Mouse (Mus musculus): ENCODE data around the gene Fam240b. TPM values are rescaled to one million over a fixed set of nuclear protein-coding genes. Genes with fewer than 3 reads are reported as not detected.

Fam240b gene
- polyA plus RNA-seq, 1 experiment from 2014 or later, result not detected

- no peak for ATAC-seq (replicated peaks; ENCODE audit: low FRiP score)
- Histone ChIP-seq H3K27ac (ENCODE audit: low read depth, low read length) (no peak overlapping the region), H3K9me3 (ENCODE audit: control insufficient read depth, low read length) (no peaks in the 10 kb centered on the region), H3K4me3 (ENCODE audit: low read depth, low read length) (no peak overlapping the region), H3K4me2 (ENCODE audit: low read depth, low read length, severe bottlenecking) (no peak overlapping the region), H3K36me3 (ENCODE audit: control insufficient read depth, insufficient read depth, low read length) (no peaks in the 10 kb centered on the region), H3K27me3 (ENCODE audit: control insufficient read depth, insufficient read depth, low read length) (no peaks in the 10 kb centered on the region), H3K4me1 (replicated peaks; ENCODE audit: control insufficient read depth, insufficient read depth, low read length) (no peaks in the 10 kb centered on the region), H3K9ac (ENCODE audit: low read length) (no peak overlapping the region)
- 87% methylated on average over 5 of the region's 5 CpGs for WGBS
- no peak for DNase-seq (ENCODE audit: low spot score)
Measured at GRCm38 (mm10) chr13:64448729-64449128, 48.9 kb downstream of the Fam240b start.

DNA sequence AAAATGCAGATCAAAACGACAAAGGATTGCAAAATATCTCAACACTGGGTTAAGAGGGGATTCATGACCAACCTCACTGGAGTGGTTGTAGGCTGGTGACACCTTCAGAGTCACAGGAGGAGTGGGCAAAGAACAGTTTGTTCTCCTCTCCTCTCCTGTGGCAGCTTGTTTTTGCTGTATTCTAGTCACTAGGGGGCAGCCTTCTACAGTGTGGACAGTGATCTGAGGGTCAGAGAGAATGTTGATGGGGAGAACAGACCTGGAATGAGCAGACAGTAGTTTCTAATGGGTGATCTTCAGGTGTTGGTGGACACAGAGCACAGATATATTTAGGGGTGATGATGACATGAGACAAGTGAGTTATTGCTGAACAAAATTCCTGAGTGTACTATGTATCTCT lies 49.6 kb downstream of the Fam240b start:
- no peaks in the 10 kb centered on the region for H3K9me3 ChIP-seq (ENCODE audit: control insufficient read depth, low read length)
- H3K36me3 ChIP-seq (ENCODE audit: control insufficient read depth, insufficient read depth, low read length), result no peaks in the 10 kb centered on the region
- H3K9ac ChIP-seq (ENCODE audit: low read length), result no peak overlapping the region
- H3K4me3 ChIP-seq (ENCODE audit: low read depth, low read length), result no peak overlapping the region
- 0% methylated on average over 1 of the region's 1 CpGs for WGBS
- no peaks in the 10 kb centered on the region for H3K4me1 ChIP-seq (replicated peaks; ENCODE audit: control insufficient read depth, insufficient read depth, low read length)
- H3K27ac ChIP-seq (ENCODE audit: low read depth, low read length), result no peak overlapping the region
- ATAC-seq (replicated peaks; ENCODE audit: low FRiP score), result 0 out of 2 replicates have a peak, but pooled peaks have one; percentile 51
- no peak overlapping the region for H3K4me2 ChIP-seq (ENCODE audit: low read depth, low read length, severe bottlenecking)
- H3K27me3 ChIP-seq (ENCODE audit: control insufficient read depth, insufficient read depth, low read length), result no peaks in the 10 kb centered on the region
- no peak for DNase-seq (ENCODE audit: low spot score)

- DNase-seq (ENCODE audit: low spot score), result no peak
- Histone ChIP-seq H3K27ac (ENCODE audit: low read depth, low read length) (no peak overlapping the region), H3K9ac (ENCODE audit: low read length) (no peak overlapping the region), H3K9me3 (ENCODE audit: control insufficient read depth, low read length) (no peaks in the 10 kb centered on the region), H3K4me2 (ENCODE audit: low read depth, low read length, severe bottlenecking) (no peak overlapping the region), H3K4me1 (replicated peaks; ENCODE audit: control insufficient read depth, insufficient read depth, low read length) (no peaks in the 10 kb centered on the region), H3K27me3 (ENCODE audit: control insufficient read depth, insufficient read depth, low read length) (no peaks in the 10 kb centered on the region), H3K36me3 (ENCODE audit: control insufficient read depth, insufficient read depth, low read length) (no peaks in the 10 kb centered on the region), H3K4me3 (ENCODE audit: low read depth, low read length) (no peak overlapping the region)
- ATAC-seq (replicated peaks; ENCODE audit: low FRiP score), result no peak
- 78% methylated on average over 9 of the region's 9 CpGs for WGBS
Measured at GRCm38 (mm10) chr13:64445254-64445920, 52.2 kb downstream of the Fam240b start.

- no peak for DNase-seq (ENCODE audit: low spot score)
Measured at GRCm38 (mm10) chr13:64443263-64443894, 54.2 kb downstream of the Fam240b start.

GRCm38 (mm10) chr13:64440592-64440991 lies 57.0 kb downstream of the Fam240b start:
- H3K4me3 ChIP-seq (ENCODE audit: low read depth, low read length), result no peak overlapping the region
- no peaks in the 10 kb centered on the region for H3K27me3 ChIP-seq (ENCODE audit: control insufficient read depth, insufficient read depth, low read length)
- H3K9ac ChIP-seq (ENCODE audit: low read length), result no peak overlapping the region
- H3K27ac ChIP-seq (ENCODE audit: low read depth, low read length), result no peak overlapping the region
- 84% methylated on average over 4 of the region's 4 CpGs for WGBS
- H3K4me1 ChIP-seq (replicated peaks; ENCODE audit: control insufficient read depth, insufficient read depth, low read length), result no peaks in the 10 kb centered on the region
- H3K36me3 ChIP-seq (ENCODE audit: control insufficient read depth, insufficient read depth, low read length), result no peaks in the 10 kb centered on the region
- no peak overlapping the region for H3K4me2 ChIP-seq (ENCODE audit: low read depth, low read length, severe bottlenecking)
- DNase-seq (ENCODE audit: low spot score), result no peak
- ATAC-seq (replicated peaks; ENCODE audit: low FRiP score), result no peak
- no peaks in the 10 kb centered on the region for H3K9me3 ChIP-seq (ENCODE audit: control insufficient read depth, low read length)

More at GRCm38 (mm10) chr13:64443263-64443894, 54.2 kb downstream of the Fam240b start:
- 0 out of 2 replicates have a peak, but pooled peaks have one; percentile 47 for ATAC-seq (replicated peaks; ENCODE audit: low FRiP score)
- 65% methylated on average over 4 of the region's 4 CpGs for WGBS
- Histone ChIP-seq H3K27ac (ENCODE audit: low read depth, low read length) (no peak overlapping the region), H3K4me2 (ENCODE audit: low read depth, low read length, severe bottlenecking) (no peak overlapping the region), H3K9me3 (ENCODE audit: control insufficient read depth, low read length) (no peaks in the 10 kb centered on the region), H3K9ac (ENCODE audit: low read length) (no peak overlapping the region), H3K36me3 (ENCODE audit: control insufficient read depth, insufficient read depth, low read length) (no peaks in the 10 kb centered on the region), H3K4me1 (replicated peaks; ENCODE audit: control insufficient read depth, insufficient read depth, low read length) (no peaks in the 10 kb centered on the region), H3K27me3 (ENCODE audit: control insufficient read depth, insufficient read depth, low read length) (no peaks in the 10 kb centered on the region), H3K4me3 (ENCODE audit: low read depth, low read length) (no peak overlapping the region)

DNA sequence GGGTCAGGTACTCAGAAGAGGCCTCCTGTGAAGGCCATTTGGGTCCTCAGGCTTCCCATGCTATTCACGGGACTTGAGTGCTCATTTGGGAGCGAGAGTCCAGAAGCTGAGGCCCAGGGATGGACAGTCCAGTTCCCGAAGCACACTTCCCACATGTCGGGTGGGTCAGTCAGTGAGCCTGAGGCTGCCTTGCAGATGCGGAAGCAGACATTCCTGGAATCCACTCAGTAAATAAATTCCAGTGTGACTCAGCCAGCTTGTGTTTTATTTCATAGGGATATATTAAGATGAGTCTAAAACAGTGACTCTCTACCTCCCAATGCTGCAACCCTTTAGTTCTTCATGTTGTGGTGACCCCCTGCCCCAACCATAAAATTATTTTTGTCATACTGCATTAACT lies 58.1 kb downstream of the Fam240b start:
- Histone ChIP-seq H3K36me3 (ENCODE audit: control insufficient read depth, insufficient read depth, low read length) (no peaks in the 10 kb centered on the region), H3K4me2 (ENCODE audit: low read depth, low read length, severe bottlenecking) (no peak overlapping the region), H3K4me1 (replicated peaks; ENCODE audit: control insufficient read depth, insufficient read depth, low read length) (no peaks in the 10 kb centered on the region), H3K27me3 (ENCODE audit: control insufficient read depth, insufficient read depth, low read length) (no peaks in the 10 kb centered on the region), H3K9ac (ENCODE audit: low read length) (no peak overlapping the region), H3K27ac (ENCODE audit: low read depth, low read length) (no peak overlapping the region), H3K4me3 (ENCODE audit: low read depth, low read length) (no peak overlapping the region), H3K9me3 (ENCODE audit: control insufficient read depth, low read length) (no peaks in the 10 kb centered on the region)
- DNase-seq (ENCODE audit: low spot score), result no peak
- WGBS, result 78% methylated on average over 5 of the region's 5 CpGs
- no peak; the same call in 1 of the 2 replicates for ATAC-seq (replicated peaks; ENCODE audit: low FRiP score)

GRCm38 (mm10) chr13:64438863-64439452 lies 58.6 kb downstream of the Fam240b start:
- H3K4me1 ChIP-seq (replicated peaks; ENCODE audit: control insufficient read depth, insufficient read depth, low read length), result no peaks in the 10 kb centered on the region
- no peaks in the 10 kb centered on the region for H3K27me3 ChIP-seq (ENCODE audit: control insufficient read depth, insufficient read depth, low read length)
- DNase-seq (ENCODE audit: low spot score) (peak; percentile 75), ATAC-seq (replicated peaks; ENCODE audit: low FRiP score) (peak; percentile 67)
- 60% methylated on average over 9 of the region's 9 CpGs for WGBS
- H3K9me3 ChIP-seq (ENCODE audit: control insufficient read depth, low read length), result no peaks in the 10 kb centered on the region
- no peak overlapping the region for H3K27ac ChIP-seq (ENCODE audit: low read depth, low read length)
- H3K36me3 ChIP-seq (ENCODE audit: control insufficient read depth, insufficient read depth, low read length), result no peaks in the 10 kb centered on the region
- H3K9ac ChIP-seq (ENCODE audit: low read length), result no peak overlapping the region
- no peak overlapping the region for H3K4me3 ChIP-seq (ENCODE audit: low read depth, low read length)
- H3K4me2 ChIP-seq (ENCODE audit: low read depth, low read length, severe bottlenecking), result no peak overlapping the region

DNA sequence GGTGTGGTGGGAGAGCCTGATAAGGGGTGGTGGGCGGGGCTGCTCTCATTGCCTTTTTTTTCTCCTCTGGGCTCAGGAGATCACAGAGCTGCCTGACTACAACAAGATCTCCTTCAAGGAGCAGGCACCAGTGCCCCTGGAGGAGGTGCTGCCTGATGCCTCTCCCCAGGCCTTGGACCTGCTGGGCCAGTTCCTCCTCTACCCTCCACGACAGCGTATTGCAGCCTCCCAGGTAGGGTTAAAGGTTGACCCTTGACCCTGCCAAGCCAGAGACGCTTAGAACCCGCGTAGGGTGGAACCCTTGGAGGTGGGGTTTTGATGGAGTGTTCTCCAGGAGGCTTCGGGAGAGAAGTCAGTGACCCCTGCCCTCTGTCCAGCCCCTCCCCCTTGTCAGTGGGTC lies 59.8 kb downstream of the Fam240b start:
- Histone ChIP-seq H3K4me2 (ENCODE audit: low read depth, low read length, severe bottlenecking) (no peak overlapping the region), H3K27ac (ENCODE audit: low read depth, low read length) (no peak overlapping the region), H3K9me3 (ENCODE audit: control insufficient read depth, low read length) (no peaks in the 10 kb centered on the region), H3K4me1 (replicated peaks; ENCODE audit: control insufficient read depth, insufficient read depth, low read length) (0 out of 2 replicates have a peak, but pooled peaks cover 3% of the 10 kb centered on the region), H3K9ac (ENCODE audit: low read length) (no peak overlapping the region), H3K36me3 (ENCODE audit: control insufficient read depth, insufficient read depth, low read length) (no peaks in the 10 kb centered on the region), H3K27me3 (ENCODE audit: control insufficient read depth, insufficient read depth, low read length) (no peaks in the 10 kb centered on the region), H3K4me3 (ENCODE audit: low read depth, low read length) (no peak overlapping the region)
- ATAC-seq (replicated peaks; ENCODE audit: low FRiP score), result no peak
- DNase-seq (ENCODE audit: low spot score), result no peak
- 84% methylated on average over 7 of the region's 7 CpGs for WGBS
